Mouse (Mus musculus) embryonic stem cell, embryonic (primary cell): ENCODE measurements around the gene Serhl.
"Not testable (repeated sequence)": the region's sequence is repeated elsewhere in the genome, so short reads cannot be mapped to it uniquely, and the experiment has no call there.

Experiments used
- CTCF ChIA-PET, 4 experiments: fragments of 300-600 bp in 2 of 4; fragments of 350-600 bp in 2 of 4; sonication (Branson Sonifier 250); formaldehyde crosslinking; loops; one replicate each; lab custom pipeline; 2022; ENCODE audit warnings: inconsistent platforms in 2 of 4; lab: Charles Lee
- POLR2A ChIA-PET, 4 experiments: fragments of 300-600 bp in 2 of 4; fragments of 350-600 bp in 2 of 4; sonication (Branson Sonifier 250); formaldehyde crosslinking; loops; one replicate each; lab custom pipeline; 2022; ENCODE audit warnings: antibody characterized with exemption in 4 of 4, inconsistent platforms in 1 of 4; lab: Charles Lee

Serhl gene

GRCm38 (mm10) chr15:83089429-83089605, at the start of gene Serhl:
TSS of gene Serhl (plus strand) at chr15:83089506.
- ChIA-PET POLR2A (interaction anchor here in 3 of 4 experiments (0.7 to 7.2 kb wide), 12 partner anchors 8 to 113 kb away, joined by 3 to 50 read pairs (median 7); partner anchors contain the start of gene Poldip3 (in 3 of the 3)), CTCF (interaction anchor here in 1 of 4 experiments (1.7 kb wide), 1 partner anchor 8 kb away, joined by 4 read pairs; no protein-coding TSS in a partner anchor)

DNA sequence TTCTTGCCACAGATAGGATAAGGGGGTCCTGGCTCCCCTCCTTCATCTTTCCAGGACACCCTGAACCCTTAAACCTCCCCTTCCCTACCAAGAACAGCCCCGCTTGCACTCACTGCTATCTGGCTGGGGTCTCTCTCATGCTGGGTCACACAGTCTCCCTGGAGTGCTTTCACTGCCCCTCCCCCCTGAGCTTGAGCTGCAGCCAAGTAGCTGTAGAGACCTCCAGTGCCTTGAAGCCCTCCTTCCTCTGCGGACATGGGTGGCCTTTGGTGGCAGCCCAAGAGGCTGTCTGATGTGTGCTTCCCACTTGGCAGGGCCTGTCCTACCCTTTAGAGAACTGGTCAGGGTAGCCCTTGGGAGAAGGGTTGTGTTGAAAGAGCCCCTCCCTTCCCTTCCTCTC, 49.1 kb upstream of the Serhl start:
- POLR2A ChIA-PET: interaction anchor here in 3 of 4 experiments (0.6 to 11.2 kb wide), 20 partner anchors 10 to 785 kb away, joined by 3 to 103 read pairs (median 3); partner anchors contain the start of genes Naga (in 1 of the 3), Pheta2 (in 1 of the 3), Poldip3 (in 1 of the 3) and Smdt1 (in 1 of the 3)
- CTCF ChIA-PET: interaction anchor here in 2 of 4 experiments (0.6 to 1.6 kb wide), 2 partner anchors 235 to 788 kb away, joined by 3 to 4 read pairs; no protein-coding TSS in a partner anchor

DNA sequence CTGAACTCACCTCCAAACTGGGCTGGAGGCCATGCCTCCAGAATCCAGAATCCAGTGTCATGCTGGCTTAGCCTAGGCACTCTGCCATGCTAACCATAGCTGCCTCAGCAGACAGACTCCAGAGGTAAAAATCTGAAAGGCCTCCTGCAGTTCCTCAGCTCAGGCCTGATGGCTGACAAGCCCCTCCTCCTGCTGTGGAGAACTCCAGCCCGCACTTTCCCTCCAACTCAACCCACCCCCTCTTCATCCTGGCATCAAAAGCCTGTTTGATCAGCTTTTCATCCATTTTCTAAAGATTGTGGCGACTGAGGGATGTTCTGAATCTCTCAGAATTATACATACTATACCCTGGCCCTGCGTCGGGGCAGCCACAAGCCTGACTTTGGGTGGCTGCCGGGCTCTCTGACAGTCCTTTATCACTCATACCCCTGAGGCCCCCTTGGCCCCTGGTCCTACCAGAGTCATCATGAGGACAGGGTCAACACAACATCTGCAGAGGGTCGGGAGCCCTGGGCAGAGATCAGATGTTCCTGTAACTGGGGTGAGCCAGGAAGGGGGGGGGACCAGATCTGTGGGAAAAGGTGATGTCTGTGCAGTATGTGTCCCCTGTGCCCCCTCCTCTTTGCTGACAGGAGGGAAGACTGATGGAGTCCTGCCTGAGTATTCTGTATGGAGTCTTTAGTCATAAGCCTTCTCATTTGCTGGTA, 46.5 kb upstream of the Serhl start:
- CTCF ChIA-PET: interaction anchor here in 3 of 4 experiments (0.5 to 1.3 kb wide), 7 partner anchors 29 to 457 kb away, joined by 3 to 4 read pairs (median 3); no protein-coding TSS in a partner anchor
- POLR2A ChIA-PET: interaction anchor here (0.5 to 11.2 kb wide), 35 partner anchors 7 to 896 kb away, joined by 3 to 103 read pairs (median 4); partner anchors contain the start of genes Poldip3 (in 2 of the 4), Ndufa6 (in 1 of the 4), Nfam1 (in 1 of the 4) and Pacsin2 (in 1 of the 4)

DNA sequence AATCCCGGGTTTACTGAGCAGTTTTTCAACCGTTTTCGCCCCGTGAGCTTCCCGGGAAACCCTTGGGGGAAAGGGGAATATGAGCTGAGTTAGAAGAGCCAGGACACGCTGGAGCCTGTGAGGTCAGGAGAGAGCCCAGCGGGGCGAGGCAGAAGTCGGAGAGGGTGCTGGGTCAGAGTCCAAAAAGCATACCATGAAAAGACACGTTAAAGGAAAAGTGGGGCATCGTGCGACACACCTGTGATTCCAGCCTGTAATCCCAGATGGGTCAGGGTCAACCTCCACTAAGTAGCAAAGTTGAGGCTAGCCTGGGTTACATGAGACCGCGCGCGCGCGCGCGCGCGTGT, 46.0 kb upstream of the Serhl start:
- CTCF ChIA-PET: interaction anchor here in 2 of 4 experiments (0.5 to 1.3 kb wide), 4 partner anchors 114 to 226 kb away, joined by 3 read pairs; no protein-coding TSS in a partner anchor
- POLR2A ChIA-PET: interaction anchor here in 2 of 4 experiments (1.0 to 11.2 kb wide), 13 partner anchors 6 to 855 kb away, joined by 3 to 103 read pairs (median 5); partner anchors contain the start of genes Nfam1 (in 1 of the 2) and Poldip3 (in 1 of the 2)

- CTCF ChIA-PET: interaction anchor here in 2 of 4 experiments (0.6 to 1.5 kb wide), 5 partner anchors 11 to 37 kb away, joined by 3 to 5 read pairs (median 3); partner anchors contain the start of gene Nfam1 (in 1 of the 2)
- POLR2A ChIA-PET: interaction anchor here in 3 of 4 experiments (0.6 to 11.2 kb wide), 30 partner anchors 6 to 707 kb away, joined by 3 to 103 read pairs (median 4); partner anchors contain the start of genes Nfam1 (in 2 of the 3), Poldip3 (in 2 of the 3), Naga (in 1 of the 3) and Pheta2 (in 1 of the 3)
Measured at GRCm38 (mm10) chr15:83045565-83045964, 43.7 kb upstream of the Serhl start.

DNA sequence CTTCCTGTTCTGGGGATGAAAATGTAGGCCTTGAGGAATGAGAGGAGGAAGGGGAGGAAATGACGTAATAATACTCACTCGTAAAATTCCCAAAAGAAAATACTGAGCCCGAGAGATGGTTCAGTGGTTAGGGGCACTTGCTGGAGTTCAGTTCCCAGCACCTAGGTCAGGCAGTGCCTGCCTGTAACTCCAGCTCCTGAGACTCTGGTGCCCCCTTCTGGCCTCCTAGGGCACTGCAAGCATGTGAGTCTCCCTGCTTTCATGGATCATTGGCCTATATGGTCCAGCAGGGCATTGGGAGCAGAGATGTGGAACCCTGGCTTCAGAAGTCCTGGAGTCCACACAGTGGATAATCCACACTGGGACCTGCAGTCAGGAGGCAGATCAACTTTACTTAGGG, 43.0 kb upstream of the Serhl start:
- POLR2A ChIA-PET: interaction anchor here in 3 of 4 experiments (0.6 to 11.2 kb wide), 28 partner anchors 6 to 693 kb away, joined by 3 to 103 read pairs (median 4); partner anchors contain the start of genes Nfam1 (in 2 of the 3), Poldip3 (in 2 of the 3) and Serhl (in 1 of the 3)
- CTCF ChIA-PET: interaction anchor here in 2 of 4 experiments (0.6 to 1.5 kb wide), 6 partner anchors 10 to 753 kb away, joined by 3 to 5 read pairs (median 4); partner anchors contain the start of gene Nfam1 (in 1 of the 2)

DNA sequence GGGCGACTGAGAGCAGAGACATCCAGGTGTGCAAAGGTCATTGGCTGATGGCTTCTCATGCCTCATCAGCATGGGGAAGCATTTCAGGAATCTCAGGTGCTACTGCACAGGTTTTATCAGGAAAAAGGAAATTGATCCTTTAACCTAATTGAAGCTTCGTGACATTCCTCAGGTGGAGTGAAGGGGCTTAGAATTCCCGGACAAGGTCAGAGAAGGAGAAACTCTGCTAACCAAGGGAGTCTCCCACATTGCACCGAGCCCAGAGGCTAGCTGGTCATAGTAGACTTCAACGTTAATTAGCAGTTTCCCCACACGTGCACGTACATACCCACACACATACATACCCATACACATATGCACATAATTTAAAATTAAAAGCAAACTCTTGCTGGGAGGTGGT, 42.6 kb upstream of the Serhl start:
- ChIA-PET POLR2A (interaction anchor here in 3 of 4 experiments (0.6 to 11.2 kb wide), 17 partner anchors 7 to 694 kb away, joined by 3 to 103 read pairs (median 7); partner anchors contain the start of genes Poldip3 (in 2 of the 3) and Nfam1 (in 1 of the 3)), CTCF (interaction anchor here in 3 of 4 experiments (0.6 to 1.4 kb wide), 5 partner anchors 9 to 242 kb away, joined by 3 to 4 read pairs (median 3); no protein-coding TSS in a partner anchor)

DNA sequence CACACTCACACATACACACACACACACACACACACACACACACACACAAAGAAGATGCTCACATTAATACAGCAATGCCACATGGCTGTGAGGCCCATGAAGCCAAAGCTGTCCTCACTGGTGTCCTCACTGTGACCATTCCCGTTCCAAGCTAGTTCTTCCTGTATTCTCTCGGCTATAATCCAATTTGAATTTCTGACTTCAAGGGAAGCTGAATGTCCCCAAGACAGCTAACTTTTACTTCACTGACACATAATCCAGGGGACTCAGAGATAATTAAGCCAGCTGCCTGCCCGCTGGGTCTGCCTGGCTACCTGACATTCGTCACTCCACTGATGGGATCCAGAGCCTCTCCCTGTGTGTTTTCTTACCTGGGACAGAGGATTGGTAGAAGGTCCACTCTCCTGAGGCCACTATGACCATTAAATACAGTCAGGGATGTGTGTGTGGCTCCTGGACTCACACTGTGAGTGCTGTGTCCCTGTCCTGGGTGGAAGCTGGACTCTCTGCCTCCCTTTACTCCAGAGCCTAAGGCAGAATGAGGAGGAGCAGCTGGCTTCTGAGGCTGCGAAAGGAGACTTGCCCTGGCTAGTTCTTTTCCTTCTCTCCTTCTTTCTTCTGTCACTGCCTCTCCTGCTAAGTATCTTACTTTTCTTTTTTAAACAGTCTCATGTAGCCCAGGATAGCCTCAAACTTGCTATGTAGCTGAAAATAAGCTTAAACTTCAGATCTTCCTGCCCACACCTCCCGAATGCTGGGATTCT, 36.8 kb upstream of the Serhl start:
- POLR2A ChIA-PET: interaction anchor here (0.6 to 10.0 kb wide), 29 partner anchors 8 to 1522 kb away, joined by 3 to 103 read pairs (median 3); partner anchors contain the start of genes Poldip3 (in 3 of the 4) and Ndufa6 (in 1 of the 4)

GRCm38 (mm10) chr15:83053261-83053660, 36.0 kb upstream of the Serhl start:
- ChIA-PET POLR2A (interaction anchor here (0.6 to 10.0 kb wide), 14 partner anchors 9 to 1522 kb away, joined by 3 to 103 read pairs (median 4); partner anchors contain the start of gene Poldip3 (in 3 of the 4)), CTCF (interaction anchor here in 2 of 4 experiments (0.6 to 2.8 kb wide), 3 partner anchors 19 to 38 kb away, joined by 3 to 9 read pairs (median 3); no protein-coding TSS in a partner anchor)

More for the DNA sequence above, 36.8 kb upstream of the Serhl start:
- CTCF ChIA-PET: interaction anchor here (0.6 to 2.8 kb wide), 10 partner anchors 14 to 818 kb away, joined by 3 to 9 read pairs (median 3); no protein-coding TSS in a partner anchor

DNA sequence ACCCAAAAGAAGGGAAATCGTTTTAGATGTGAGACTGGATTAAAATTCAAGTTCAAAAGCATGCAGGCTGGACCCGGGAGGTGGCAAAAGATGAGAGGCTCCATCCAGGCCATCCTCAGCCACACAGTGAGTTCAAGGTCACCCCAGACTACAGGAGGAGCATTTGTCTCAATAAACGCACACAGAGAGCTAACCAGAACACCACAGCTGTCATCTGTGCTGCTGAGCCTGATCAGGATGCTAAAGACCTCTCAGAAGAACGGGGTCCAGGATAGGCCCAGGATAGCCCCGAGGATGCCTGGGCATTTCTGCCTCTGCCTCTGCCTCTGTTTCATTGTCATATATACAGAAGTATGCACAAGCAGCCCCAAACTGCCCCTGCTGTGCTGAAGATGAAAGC, 33.7 kb upstream of the Serhl start:
- ChIA-PET CTCF (interaction anchor here (0.6 to 2.5 kb wide), 12 partner anchors 9 to 784 kb away, joined by 3 to 11 read pairs (median 4); no protein-coding TSS in a partner anchor), POLR2A (interaction anchor here (0.6 to 9.2 kb wide), 20 partner anchors 8 to 767 kb away, joined by 3 to 103 read pairs (median 4); partner anchors contain the start of genes Naga (in 1 of the 4), Pheta2 (in 1 of the 4), Poldip3 (in 1 of the 4) and Smdt1 (in 1 of the 4))

DNA sequence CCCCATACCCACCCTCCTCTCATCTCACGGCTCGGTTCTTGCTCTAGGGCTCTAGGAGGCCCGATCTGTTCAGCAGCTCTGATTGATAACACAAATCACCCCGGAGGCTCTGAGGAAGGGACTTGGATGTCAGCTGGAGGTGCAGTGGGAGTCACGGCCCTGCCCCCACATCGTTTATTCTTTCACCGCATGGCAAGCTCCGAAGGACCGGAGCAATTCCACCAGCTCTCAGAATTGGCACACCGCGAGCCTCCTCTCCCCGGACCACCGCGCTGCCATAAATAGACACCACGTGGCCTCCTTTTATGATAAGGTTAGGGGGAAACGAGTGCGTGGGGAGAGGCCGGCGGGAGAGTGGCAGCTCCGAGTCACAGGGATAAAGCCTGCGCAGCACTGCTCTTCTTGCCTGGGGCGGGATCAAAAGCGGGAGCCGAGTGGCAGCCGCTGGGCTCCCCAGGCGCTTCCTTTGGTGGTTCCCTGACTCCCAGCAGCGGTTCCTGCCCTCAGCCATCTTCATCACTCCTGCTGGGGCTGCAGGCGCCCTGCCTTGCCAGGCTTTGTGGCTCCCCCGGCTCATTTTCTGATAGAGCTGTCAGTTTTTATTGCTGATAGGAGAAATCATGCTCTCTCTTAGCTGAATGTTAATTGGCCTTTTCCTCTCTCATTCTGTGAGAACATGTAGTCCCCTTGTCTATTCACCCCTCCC, 32.8 kb upstream of the Serhl start:
- ChIA-PET CTCF (interaction anchor here (0.5 to 2.5 kb wide), 23 partner anchors 9 to 792 kb away, joined by 3 to 11 read pairs (median 4); no protein-coding TSS in a partner anchor), POLR2A (interaction anchor here (0.6 to 9.2 kb wide), 47 partner anchors 8 to 718 kb away, joined by 3 to 103 read pairs (median 3); partner anchors contain the start of genes Poldip3 (in 2 of the 4), Naga (in 1 of the 4), Pacsin2 (in 1 of the 4) and Pheta2 (in 1 of the 4))

DNA sequence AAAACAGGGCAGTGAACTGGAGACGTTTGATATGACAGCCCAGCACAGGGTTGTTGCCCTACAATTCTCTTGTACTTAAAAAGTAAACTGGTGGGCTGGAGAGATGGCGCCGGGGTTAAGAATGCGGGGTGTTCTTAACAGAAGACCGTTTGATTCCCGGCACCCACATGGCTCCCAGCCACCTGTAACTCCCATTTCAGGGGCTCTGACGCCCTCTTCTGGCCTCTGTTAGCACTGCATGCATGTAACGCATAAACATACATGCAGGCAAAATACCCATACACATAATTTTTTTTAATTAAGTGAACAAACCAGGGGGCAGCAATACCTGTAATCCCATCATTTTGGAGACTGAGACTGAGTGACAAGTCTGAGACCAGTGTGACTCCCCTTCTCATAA, 31.8 kb upstream of the Serhl start:
- POLR2A ChIA-PET: interaction anchor here (0.5 to 9.2 kb wide), 16 partner anchors 9 to 487 kb away, joined by 3 to 103 read pairs (median 4); partner anchors contain the start of gene Poldip3 (in 1 of the 4)

GRCm38 (mm10) chr15:83059233-83059660, 30.1 kb upstream of the Serhl start:
- ChIA-PET POLR2A (interaction anchor here in 2 of 4 experiments (0.6 to 1.5 kb wide), 9 partner anchors 12 to 135 kb away, joined by 3 to 7 read pairs (median 3); partner anchors contain the start of genes Poldip3 (in 2 of the 2) and Serhl (in 1 of the 2)), CTCF (interaction anchor here in 3 of 4 experiments (0.6 to 1.4 kb wide), 10 partner anchors 8 to 720 kb away, joined by 3 to 6 read pairs (median 3); partner anchors contain the start of genes Naga (in 1 of the 3), Pheta2 (in 1 of the 3) and Smdt1 (in 1 of the 3))

More for the DNA sequence above, 31.8 kb upstream of the Serhl start:
- CTCF ChIA-PET: interaction anchor here in 3 of 4 experiments (1.0 to 1.6 kb wide), 6 partner anchors 10 to 443 kb away, joined by 3 to 8 read pairs (median 4); no protein-coding TSS in a partner anchor

DNA sequence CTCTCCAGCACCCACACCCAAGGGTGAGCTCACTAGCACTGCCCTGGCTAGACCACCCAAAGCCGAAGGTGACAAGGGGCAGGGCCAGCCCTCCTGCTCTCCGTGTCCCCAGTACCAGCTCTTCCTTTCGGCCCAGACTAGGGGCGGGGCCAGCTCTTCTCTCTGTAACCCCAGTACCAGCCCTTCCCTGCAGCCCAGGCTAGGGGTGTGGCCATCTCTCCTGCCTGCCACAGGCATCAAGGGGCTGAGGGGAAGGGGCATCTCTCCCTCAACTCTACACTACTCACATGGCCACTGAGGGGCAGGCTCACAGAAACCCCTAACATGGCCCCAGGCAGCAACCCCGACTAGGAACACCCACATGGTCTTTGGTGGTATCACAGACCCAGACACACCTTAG, 27.6 kb upstream of the Serhl start:
- CTCF ChIA-PET: interaction anchor here in 3 of 4 experiments (0.6 to 1.3 kb wide), 4 partner anchors 10 to 198 kb away, joined by 6 to 11 read pairs (median 9); no protein-coding TSS in a partner anchor
- POLR2A ChIA-PET: interaction anchor here (0.5 to 1.7 kb wide), 12 partner anchors 9 to 1044 kb away, joined by 3 to 10 read pairs (median 4); partner anchors contain the start of gene Poldip3 (in 3 of the 4)

DNA sequence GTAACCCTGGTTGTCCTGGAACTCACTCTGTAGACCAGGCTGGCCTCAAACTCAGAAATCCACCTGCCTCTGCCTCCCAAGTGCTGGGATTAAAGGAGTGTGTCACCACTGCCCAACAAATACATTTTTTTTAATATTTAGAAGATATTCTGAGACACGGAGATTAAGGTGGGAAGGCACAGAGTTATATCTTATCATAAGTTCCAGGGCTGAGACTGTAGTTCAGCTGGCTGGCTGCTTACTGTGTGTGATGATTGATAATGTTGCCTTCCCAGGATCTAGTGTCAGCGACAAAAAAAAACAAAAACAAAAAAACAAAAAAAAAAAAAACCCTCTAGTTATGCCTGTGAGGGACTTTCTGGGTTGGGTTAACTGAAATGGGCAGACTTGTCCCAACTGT, 26.7 kb upstream of the Serhl start:
- POLR2A ChIA-PET: interaction anchor here in 1 of 4 experiments (1.5 kb wide), 1 partner anchor 87 kb away, joined by 10 read pairs; the partner anchor contains the start of gene Poldip3
- CTCF ChIA-PET: not testable (repeated sequence)
